Mouse (Mus musculus) kidney, adult 2 months (tissue): ENCODE measurements around the gene Gtsf1.

ENCODE experiments used
- CTCF ChIP-seq: fragments of 200-500 bp; conservative IDR thresholded peaks from 2 replicates; pipeline ENCODE4 v1.5.1; 2011; ENCODE audit warnings: low read depth, mild to moderate bottlenecking, control low read depth, low read length, moderate library complexity, mixed read lengths; ENCODE audit not compliant: insufficient read depth, insufficient read length
- POLR2A ChIP-seq: fragments of 200-500 bp; IDR thresholded peaks from one replicate; pipeline ENCODE4 v1.6.1; 2011; ENCODE audit warnings: low read depth, low read length, control low read depth

DNA sequence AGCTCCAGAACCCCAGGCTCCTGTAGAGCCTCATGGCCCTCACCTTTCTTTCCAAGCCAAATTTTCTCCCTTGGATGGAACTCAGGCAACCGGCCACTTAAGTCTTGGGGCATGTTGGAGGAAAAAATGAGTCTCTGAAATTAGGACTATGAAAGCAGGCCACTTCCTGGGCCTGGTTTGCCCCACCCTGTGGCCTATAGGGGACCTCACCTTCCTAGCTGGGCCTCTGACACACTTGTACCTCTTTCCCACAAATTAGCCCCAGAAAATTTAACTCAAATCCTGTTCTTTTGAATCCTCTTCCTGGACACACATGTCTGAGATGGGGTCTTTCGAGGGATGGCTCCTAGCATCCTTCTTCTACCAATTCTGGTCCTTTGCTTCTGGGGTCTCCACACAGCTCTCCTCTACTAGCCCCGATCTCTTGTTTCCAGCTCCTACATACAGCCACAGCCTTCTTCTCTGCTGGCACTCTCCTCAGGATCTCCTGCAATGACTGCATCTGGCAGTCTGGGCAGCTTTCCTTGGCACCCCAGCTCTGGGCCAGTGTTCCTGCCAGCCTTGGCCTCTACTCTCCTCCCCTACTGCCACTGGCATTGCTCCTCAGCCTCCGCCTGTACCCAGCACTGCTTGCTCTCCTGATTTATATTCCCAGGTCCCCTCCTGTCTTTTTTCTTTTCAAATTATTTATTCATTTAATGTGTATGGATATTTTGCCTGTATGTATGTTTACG lies 70.2 kb downstream of the Gtsf1 start:
- TF ChIP-seq POLR2A, result no peak
- no peak for TF ChIP-seq CTCF
